Mouse (Mus musculus) embryonic fibroblast, embryonic 13.5 days (primary cell): ENCODE data around the gene Ppil4. TPM values are rescaled to one million over a fixed set of nuclear protein-coding genes. Genes with fewer than 3 reads are reported as not detected.
"Not testable (repeated sequence)": the region's sequence is repeated elsewhere in the genome, so short reads cannot be mapped to it uniquely, and the experiment has no call there.

Source experiments
- H3K27ac ChIP-seq: 2 replicates; pipeline ENCODE4 v1.5.1; 2012; ENCODE audit warnings: low read length, control low read depth, inconsistent platforms; ENCODE audit not compliant: insufficient read depth
- H3K4me1 ChIP-seq: 2 replicates; pipeline ENCODE4 v1.6.1; 2011; ENCODE audit warnings: low read length; ENCODE audit not compliant: control insufficient read depth, insufficient read depth
- H3K4me3 ChIP-seq: 2 replicates; pipeline ENCODE4 v1.5.1; 2011; ENCODE audit warnings: mild to moderate bottlenecking, control low read depth, low read length; ENCODE audit not compliant: insufficient read depth
- CTCF ChIP-seq: IDR thresholded peaks from 2 replicates; pipeline ENCODE4 v1.5.1; 2011; ENCODE audit warnings: mild to moderate bottlenecking, control low read depth, low read length, moderate library complexity, borderline replicate concordance; ENCODE audit not compliant: insufficient read depth
- POLR2A ChIP-seq: IDR thresholded peaks from 2 replicates; pipeline ENCODE4 v1.6.1; 2011; ENCODE audit warnings: low read depth, mild to moderate bottlenecking, control low read depth, low read length, moderate library complexity
- polyA plus RNA-seq: library from polyadenylated mRNA; stranded (reverse); fragments of >200 nt; gene quantifications from 2 replicates; pipeline ENCODE4 v1.2.4, GENCODE M21; 2011; ENCODE audit warnings: low read depth; ENCODE audit not compliant: missing spikeins, insufficient read length

The Ppil4 gene
- polyA plus RNA-seq: 27.3 and 30.4 TPM in 2 replicates

DNA sequence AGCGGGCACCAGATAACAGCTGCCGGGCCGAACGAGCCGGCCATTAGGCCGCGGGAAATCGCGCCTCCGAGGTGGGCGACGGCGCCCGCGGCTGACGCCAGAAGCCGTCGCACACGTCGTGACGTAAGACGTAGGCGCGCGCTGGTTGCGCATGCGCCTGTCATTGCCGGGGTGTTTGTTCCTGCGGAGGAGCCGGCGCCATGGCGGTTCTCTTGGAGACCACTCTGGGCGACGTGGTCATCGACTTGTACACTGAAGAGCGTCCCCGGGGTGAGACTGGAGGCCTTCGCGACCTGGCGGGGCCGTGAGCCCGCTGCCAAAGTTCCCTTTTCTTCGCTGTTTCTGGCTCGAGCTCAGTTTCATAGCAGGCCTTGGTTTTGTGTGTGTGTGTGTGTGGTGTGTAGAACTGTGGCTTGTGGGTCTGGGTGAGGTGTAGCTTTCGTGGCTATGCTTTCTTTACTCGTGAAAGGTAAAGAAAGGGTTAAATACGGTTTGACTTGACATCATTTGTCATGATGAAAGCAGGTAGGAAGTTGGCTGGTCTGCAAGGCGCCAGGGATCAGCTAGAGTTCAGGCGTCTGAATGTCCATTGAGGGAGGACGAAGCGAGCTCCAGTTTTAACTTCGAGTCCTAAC, at the start of gene Ppil4, which contains the start of gene Ginm1:
Gene Ppil4, plus strand, starts transcription at position 141 of the 635 bp plus-strand sequence.
Gene Ginm1, minus strand, starts transcription at position 74 of the 635 bp plus-strand sequence.
- peak within 1 kb of the TSS; percentile 99 for H3K4me3 ChIP-seq
- H3K27ac ChIP-seq: no peak within 1 kb of the TSS
- H3K4me1 ChIP-seq: no peaks in the 10 kb centered on the region; the same call in 1 of the 2 replicates
- TF ChIP-seq CTCF (no peak), POLR2A (peak; percentile 84; the same call in 1 of the 2 replicates)

DNA sequence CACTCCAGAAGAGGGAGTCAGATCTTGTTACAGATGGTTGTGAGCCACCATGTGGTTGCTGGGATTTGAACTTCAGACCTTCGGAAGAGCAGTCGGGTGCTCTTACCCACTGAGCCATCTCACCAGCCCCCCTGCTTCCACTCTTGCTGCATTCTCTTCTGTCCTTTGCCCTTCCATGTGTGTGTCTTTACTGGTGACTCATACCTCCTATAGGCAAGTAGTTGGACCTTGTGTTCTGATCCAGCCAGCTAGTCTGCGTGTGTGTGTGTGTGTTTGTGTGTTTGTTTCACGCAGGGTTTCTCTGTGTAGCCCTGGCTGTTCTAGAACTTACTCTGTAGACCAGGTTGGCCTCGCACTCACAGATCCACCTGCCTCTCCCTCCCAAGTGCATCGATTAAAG, 47.2 kb upstream of the Ppil4 start:
- not testable (repeated sequence) for H3K4me3 ChIP-seq, H3K27ac ChIP-seq, H3K4me1 ChIP-seq

GRCm38 (mm10) chr10:7748752-7749151, 43.9 kb upstream of the Ppil4 start:
- H3K4me3 ChIP-seq: no peak overlapping the region
- no peak for TF ChIP-seq POLR2A
- no peak for TF ChIP-seq CTCF
- no peak overlapping the region for H3K27ac ChIP-seq
- H3K4me1 ChIP-seq: no peaks in the 10 kb centered on the region

DNA sequence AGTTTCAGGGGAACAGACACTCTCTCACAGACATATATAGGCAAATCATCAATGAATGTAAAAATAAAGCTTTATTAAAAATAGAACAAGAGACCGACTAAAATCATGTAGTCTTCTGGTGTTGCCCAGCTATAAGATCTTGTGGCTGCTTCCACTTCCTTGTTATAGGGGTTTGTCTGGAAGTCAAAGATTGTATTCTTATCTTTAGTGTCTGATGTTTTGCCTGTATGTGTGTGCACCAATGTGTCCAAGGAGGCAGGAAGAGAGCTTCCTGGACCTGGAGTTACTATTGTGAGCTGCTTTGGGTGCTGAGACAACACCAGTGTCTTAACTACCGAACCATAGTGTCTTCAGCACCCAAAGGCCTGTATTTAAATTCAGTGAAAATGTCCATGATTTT, 35.1 kb upstream of the Ppil4 start:
- no peak for TF ChIP-seq CTCF
- no peak for TF ChIP-seq POLR2A
- Histone ChIP-seq H3K27ac (no peak overlapping the region), H3K4me1 (no peaks in the 10 kb centered on the region), H3K4me3 (no peak overlapping the region)

DNA sequence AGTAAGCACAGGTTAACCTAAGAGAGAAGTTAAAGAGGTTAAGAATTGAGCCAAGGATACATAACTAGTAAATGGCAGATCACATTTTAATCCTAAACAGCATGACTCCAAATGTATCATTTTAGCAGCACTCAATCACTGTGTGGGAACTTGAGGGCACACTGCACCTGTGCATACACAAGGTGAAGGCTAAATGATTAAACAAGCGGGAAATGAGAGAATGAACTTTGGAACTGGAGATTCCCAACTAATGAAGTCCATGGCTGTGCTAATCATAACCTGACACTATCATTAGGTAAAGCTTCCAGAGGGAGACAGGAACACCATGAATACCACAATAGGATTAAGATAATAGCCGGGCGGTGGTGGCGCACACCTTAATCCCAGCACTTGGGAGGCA, 20.3 kb upstream of the Ppil4 start:
- H3K4me3 ChIP-seq: no peak overlapping the region
- H3K27ac ChIP-seq: no peak overlapping the region
- TF ChIP-seq CTCF: no peak
- TF ChIP-seq POLR2A: no peak
- H3K4me1 ChIP-seq: no peaks in the 10 kb centered on the region

DNA sequence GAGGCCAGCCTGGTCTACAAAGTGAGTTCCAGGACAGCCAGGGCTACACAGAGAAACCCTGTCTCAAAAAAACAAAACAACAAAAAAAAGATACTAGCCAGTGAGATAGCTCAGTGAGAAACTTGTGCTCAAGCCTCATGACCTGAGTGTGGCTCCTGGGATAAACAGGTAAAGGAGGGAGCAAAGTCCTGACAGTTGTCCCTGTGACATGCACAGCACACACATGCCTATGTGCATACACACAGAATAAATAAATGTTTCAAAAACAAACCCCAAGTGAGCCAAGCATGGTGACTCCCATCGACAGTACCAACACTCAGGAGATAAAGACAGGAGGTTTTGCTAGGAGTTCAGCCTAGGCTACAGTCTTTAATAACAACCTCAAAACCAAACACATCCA, 19.9 kb upstream of the Ppil4 start:
- no peak overlapping the region for H3K27ac ChIP-seq
- H3K4me3 ChIP-seq: no peak overlapping the region
- no peaks in the 10 kb centered on the region for H3K4me1 ChIP-seq
- TF ChIP-seq POLR2A (no peak), CTCF (no peak)

DNA sequence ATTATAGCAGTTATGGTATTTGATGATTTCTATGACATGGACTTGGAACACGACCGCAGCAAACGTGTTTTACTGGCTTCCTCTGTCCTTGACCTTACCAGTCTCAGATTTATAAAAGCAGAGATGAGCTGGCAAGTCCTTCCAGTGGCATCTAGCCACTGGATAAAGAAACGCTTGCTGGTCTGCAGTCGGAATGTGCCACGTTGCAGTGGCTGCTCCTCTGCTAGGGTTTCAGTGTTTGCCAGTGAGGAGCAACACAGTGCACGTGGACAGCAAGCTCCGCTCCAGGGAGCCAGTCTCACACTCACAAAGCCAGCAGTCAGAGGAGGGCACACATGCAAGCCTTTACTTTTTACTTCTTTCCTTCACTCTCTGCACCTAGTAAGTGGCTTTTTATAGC, 17.3 kb upstream of the Ppil4 start:
- TF ChIP-seq POLR2A (no peak), CTCF (no peak)
- Histone ChIP-seq H3K4me3 (no peak overlapping the region), H3K4me1 (peaks cover 5% of the 10 kb centered on the region; the same call in 1 of the 2 replicates), H3K27ac (no peak overlapping the region)

- TF ChIP-seq POLR2A (no peak), CTCF (no peak)
- Histone ChIP-seq H3K4me3 (no peak overlapping the region), H3K27ac (no peak overlapping the region), H3K4me1 (peaks cover 5% of the 10 kb centered on the region; the same call in 1 of the 2 replicates)
Measured at GRCm38 (mm10) chr10:7778361-7778760, 14.3 kb upstream of the Ppil4 start.

- H3K27ac ChIP-seq: no peak overlapping the region
- TF ChIP-seq CTCF: no peak
- no peak for TF ChIP-seq POLR2A
- H3K4me3 ChIP-seq: peak overlapping the region; percentile 87
- H3K4me1 ChIP-seq: peaks cover 5% of the 10 kb centered on the region; the same call in 1 of the 2 replicates
Measured at GRCm38 (mm10) chr10:7779751-7780237, 12.9 kb upstream of the Ppil4 start.

GRCm38 (mm10) chr10:7780238-7781176, 12.2 kb upstream of the Ppil4 start:
- Histone ChIP-seq H3K4me3 (peak overlapping the region; percentile 87), H3K27ac (peak overlapping the region; percentile 39; the same call in 1 of the 2 replicates), H3K4me1 (peaks cover 5% of the 10 kb centered on the region; the same call in 1 of the 2 replicates)
- peak; percentile 71 for TF ChIP-seq POLR2A
- no peak for TF ChIP-seq CTCF
